Mouse (Mus musculus) erythroblast, embryonic 14.5 days (primary cell): Measurements from ENCODE around the gene Il1r2. TPM values are rescaled to one million over a fixed set of nuclear protein-coding genes. Genes with fewer than 3 reads are reported as not detected.

Experiments used
- H3K27me3 ChIP-seq: 2 replicates; pipeline ENCODE4 v1.6.1; 2012; ENCODE audit warnings: inconsistent platforms; ENCODE audit not compliant: control insufficient read depth
- H3K36me3 ChIP-seq: 2 replicates; pipeline ENCODE4 v1.6.1; 2012; ENCODE audit warnings: mild to moderate bottlenecking, inconsistent platforms; ENCODE audit not compliant: control insufficient read depth
- H3K4me1 ChIP-seq: 2 replicates; pipeline ENCODE4 v1.6.1; 2012; ENCODE audit warnings: inconsistent platforms; ENCODE audit not compliant: control insufficient read depth
- H3K4me3 ChIP-seq: replicated peaks from 2 replicates; pipeline ENCODE3; 2012; ENCODE audit warnings: moderate library complexity, mild to moderate bottlenecking, inconsistent platforms
- H3K9me3 ChIP-seq: 2 replicates; pipeline ENCODE4 v1.6.1; 2012; ENCODE audit warnings: low read length, inconsistent platforms, mixed read lengths; ENCODE audit not compliant: control insufficient read depth
- GATA1 ChIP-seq: IDR thresholded peaks from 2 replicates; pipeline ENCODE4 v1.6.1; 2012; ENCODE audit warnings: low read length, inconsistent platforms, mixed read lengths
- TAL1 ChIP-seq: IDR thresholded peaks from 3 replicates; pipeline ENCODE4 v1.6.1; 2012; ENCODE audit warnings: low read length, inconsistent platforms, mixed read lengths
- polyA plus RNA-seq: library from polyadenylated mRNA; stranded (reverse); fragments of >175 nt; gene quantifications from 2 replicates; pipeline ENCODE4 v1.2.3, GENCODE M21; 2012

Il1r2 gene
- polyA plus RNA-seq, 1 experiment: not detected

DNA sequence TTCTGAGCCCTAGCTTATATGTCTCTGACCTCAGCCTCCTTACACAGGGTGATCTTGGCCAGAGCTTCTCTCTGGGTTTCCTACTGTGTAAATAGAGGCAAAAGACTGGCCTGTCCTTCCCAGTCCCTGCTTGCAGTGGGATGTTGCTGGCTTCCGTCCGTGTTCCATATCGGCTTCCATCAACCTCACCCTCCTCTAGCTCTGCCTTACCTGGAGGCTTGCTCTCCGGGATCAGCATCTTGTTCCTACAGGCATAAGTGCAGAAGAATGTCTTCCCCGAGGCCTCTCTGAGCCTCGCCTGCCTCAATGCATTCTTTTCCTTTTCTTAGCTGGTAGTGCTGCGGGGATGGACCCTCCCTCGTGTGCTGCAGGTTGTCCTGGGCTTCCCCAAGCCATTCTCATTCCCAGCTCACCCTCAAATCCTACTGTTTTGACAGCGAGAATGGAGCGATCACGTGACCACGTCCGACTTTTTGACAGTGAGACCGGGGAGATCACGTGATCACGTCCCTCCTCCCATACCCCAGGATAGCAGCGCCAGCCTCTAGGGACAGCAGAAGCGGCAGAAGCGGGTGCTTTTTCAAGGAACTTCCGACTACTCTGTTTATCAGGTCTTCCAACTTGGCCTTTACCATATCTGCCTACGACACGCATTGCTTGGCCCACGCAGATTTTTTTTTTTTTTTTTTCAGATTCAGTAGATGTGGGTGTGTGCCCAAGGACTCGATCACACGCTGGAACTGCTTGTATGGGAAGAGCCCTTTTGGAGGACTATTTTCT is 11.7 kb downstream of the Il1r2 start:
- peaks cover 10% of the 10 kb centered on the region for H3K4me1 ChIP-seq
- H3K4me3 ChIP-seq: peak overlapping the region; percentile 50
- TF ChIP-seq TAL1 (no peak), GATA1 (no peak)
- H3K9me3 ChIP-seq: no peaks in the 10 kb centered on the region
- H3K27me3 ChIP-seq: peaks cover 4% of the 10 kb centered on the region
- H3K36me3 ChIP-seq: no peaks in the 10 kb centered on the region

DNA sequence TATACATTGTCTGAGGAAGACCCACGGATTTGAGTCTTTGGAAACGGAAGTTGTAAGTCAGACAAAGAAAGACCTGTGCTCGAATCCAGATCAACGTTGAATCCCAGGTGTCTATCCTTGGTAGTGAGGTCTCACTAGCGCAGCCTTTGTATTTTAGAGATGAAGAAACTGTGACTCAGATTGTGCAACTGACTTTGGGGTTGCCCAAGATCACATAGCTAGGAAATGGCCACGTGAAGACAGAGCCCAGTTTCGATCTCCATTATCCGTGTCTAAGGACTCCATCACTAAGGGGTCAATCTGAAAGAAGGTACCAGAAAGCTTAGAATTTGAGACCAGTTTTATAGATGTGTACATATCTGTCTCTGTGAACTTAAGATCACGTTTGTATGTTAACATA is 17.3 kb downstream of the Il1r2 start:
- Histone ChIP-seq H3K9me3 (no peaks in the 10 kb centered on the region), H3K4me3 (no peak overlapping the region), H3K27me3 (no peaks in the 10 kb centered on the region), H3K4me1 (peaks cover 1% of the 10 kb centered on the region; the same call in 1 of the 2 replicates), H3K36me3 (no peaks in the 10 kb centered on the region)
- TF ChIP-seq TAL1: no peak
- no peak for TF ChIP-seq GATA1

DNA sequence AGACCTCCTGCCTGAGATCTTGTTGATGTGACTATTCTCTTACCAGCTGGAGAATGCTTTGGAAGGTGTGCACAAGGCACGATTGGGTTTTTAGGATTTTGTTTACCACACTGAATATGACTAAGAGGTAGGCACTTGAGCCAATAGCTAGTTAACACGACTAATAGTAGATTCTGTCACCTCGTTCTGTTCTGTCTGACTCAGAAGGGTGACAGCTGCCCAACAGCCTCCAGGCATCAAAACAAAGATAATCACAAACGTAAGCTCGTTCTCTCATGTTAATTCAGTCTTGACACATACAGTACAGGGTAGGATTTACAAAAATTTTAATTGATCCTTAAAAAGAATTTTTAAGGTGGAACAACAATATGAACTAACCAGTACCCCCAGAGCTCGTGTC is 18.7 kb downstream of the Il1r2 start:
- no peak for TF ChIP-seq TAL1
- no peak for TF ChIP-seq GATA1
- Histone ChIP-seq H3K9me3 (no peaks in the 10 kb centered on the region), H3K27me3 (no peaks in the 10 kb centered on the region), H3K36me3 (no peaks in the 10 kb centered on the region), H3K4me1 (no peaks in the 10 kb centered on the region), H3K4me3 (no peak overlapping the region)

DNA sequence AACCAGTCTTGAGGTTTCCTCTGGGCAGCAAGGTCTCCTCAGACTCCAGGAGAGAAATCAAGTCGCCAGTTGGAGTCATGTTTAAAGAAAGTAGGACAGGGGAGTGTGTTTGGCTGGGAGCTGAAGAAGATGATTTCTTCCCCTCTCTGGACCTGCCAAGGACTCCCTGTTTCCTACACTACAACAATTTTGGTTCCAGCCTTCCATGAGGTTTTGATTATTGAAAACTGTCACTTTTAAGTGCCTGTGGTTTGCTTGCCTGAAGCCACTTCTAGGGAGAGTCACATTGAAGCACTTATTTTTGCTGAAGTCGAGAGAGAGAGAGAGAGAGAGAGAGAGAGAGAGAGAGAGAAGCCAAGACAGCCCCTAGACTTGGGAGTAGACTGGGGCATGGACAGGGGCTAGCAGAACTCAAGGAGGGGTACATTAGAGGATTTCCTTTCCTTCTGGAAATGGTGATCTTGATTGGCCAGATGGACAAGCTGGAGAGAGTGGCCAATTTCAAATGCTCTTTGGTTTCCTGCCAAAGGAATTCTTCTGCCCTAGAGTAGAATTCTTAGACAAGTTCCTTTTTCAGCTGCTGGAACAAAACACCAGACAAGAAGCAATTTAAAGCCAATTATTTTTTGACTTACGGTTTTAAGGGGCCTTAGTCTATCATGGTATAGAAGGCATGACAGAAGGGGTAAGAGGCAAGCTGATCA is 20.9 kb downstream of the Il1r2 start:
- Histone ChIP-seq H3K9me3 (no peaks in the 10 kb centered on the region), H3K27me3 (no peaks in the 10 kb centered on the region), H3K4me3 (no peak overlapping the region), H3K4me1 (no peaks in the 10 kb centered on the region), H3K36me3 (no peaks in the 10 kb centered on the region)
- TF ChIP-seq TAL1 (no peak), GATA1 (no peak)

DNA sequence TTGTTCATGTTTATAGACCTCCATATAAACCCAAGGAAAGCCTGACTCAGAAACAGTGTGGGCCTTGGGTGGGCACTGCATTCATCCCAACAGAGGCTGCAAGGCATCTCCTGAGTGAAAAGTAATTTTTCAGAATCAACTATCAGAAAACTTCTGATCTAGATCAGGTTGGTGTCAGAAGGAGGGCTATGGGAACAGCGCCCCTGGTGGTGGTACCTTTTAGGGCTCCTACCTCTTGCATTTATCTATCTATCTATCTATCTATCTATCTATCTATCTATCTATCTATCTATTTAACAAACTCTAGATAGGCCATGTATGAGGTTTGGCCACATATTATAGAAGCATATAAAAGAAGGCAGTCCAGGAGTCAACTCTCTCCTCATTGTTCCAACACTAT is 21.7 kb downstream of the Il1r2 start:
- no peaks in the 10 kb centered on the region for H3K27me3 ChIP-seq
- TF ChIP-seq TAL1: no peak
- TF ChIP-seq GATA1: no peak
- H3K36me3 ChIP-seq: no peaks in the 10 kb centered on the region
- no peaks in the 10 kb centered on the region for H3K4me1 ChIP-seq
- H3K4me3 ChIP-seq: no peak overlapping the region
- no peaks in the 10 kb centered on the region for H3K9me3 ChIP-seq

DNA sequence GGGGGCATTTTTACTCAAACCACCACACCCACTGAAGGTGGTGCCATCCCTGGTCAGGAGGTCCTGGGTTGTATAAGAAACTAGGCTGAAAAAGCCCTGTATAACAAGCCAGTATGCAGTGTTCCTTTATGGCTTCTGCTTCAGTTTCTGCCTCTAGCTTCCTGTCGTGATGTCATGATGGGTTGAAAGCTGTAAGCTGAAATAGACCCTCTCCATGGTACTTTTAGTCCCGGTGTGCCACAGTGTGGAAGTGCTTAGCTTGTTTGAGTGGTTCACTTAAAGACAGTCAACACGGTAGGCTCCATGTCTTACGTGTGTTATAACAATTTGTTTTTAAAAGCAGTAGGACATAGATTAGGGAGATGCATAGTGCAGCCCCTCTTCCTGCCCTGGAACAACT is 32.4 kb downstream of the Il1r2 start:
- Histone ChIP-seq H3K4me3 (no peak overlapping the region), H3K36me3 (no peaks in the 10 kb centered on the region)
- no peak for TF ChIP-seq GATA1
- no peak for TF ChIP-seq TAL1

DNA sequence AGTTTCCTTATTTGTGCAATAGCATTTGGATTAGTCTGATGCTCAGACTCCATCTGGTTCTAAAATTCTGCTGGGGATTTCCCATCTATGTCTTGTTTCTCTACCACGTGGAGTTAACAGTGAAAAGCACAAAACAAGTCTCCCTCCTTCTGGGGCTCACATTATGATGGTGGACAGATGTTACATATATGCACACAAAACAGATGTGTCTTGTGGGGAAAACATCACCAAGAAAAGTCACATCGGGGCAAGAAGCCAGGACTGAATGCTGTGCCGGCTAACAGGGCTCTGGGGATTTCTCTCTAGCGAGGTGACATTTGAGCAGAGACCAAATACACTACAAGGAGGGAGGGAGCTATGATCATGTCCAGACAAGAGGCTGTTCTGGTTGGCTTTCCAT is 32.8 kb downstream of the Il1r2 start:
- Histone ChIP-seq H3K4me1 (no peaks in the 10 kb centered on the region), H3K36me3 (no peaks in the 10 kb centered on the region), H3K27me3 (no peaks in the 10 kb centered on the region), H3K9me3 (no peaks in the 10 kb centered on the region), H3K4me3 (no peak overlapping the region)
- no peak for TF ChIP-seq TAL1
- TF ChIP-seq GATA1: no peak

More for the DNA sequence above, 32.4 kb downstream of the Il1r2 start:
- no peaks in the 10 kb centered on the region for H3K27me3 ChIP-seq
- no peaks in the 10 kb centered on the region for H3K4me1 ChIP-seq
- H3K9me3 ChIP-seq: no peaks in the 10 kb centered on the region

DNA sequence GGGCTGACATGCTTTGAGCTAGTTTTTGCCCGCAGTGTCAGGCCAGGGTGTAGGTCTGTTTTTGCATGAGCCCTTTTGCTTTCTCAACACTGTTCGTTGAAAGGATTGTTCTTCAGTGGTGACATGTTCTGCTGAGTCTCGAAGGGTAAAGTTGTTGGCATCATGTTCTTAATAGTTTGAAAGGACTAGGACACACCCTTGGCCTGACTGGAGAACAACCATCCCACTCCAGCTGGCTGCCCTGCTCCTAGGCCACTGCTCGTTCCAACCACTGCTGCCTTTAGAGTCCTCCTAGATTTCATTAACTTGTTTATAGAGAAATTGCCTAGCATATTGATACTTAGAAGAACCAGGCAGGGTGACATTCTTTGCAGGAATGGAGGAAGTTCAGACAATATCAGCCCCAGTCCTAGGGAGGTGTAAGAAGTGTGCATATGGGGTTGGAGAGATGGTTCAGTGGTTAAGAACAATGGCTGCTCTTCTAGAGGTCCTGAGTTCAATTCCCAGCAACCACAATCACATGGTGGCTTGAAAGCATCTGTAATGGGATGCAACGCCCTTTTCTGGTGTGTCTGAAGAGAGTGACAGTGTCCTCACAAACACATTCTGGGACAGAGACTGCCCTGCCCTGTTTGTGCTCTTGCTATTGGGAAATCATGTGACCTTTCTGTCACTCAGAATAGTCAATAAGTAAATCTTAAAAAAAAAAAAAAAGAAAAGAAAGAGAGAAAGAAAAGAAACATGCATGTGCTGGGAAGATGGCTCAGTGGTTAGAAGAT is 34.3 kb downstream of the Il1r2 start:
- no peaks in the 10 kb centered on the region for H3K36me3 ChIP-seq
- H3K27me3 ChIP-seq: no peaks in the 10 kb centered on the region
- TF ChIP-seq TAL1 (no peak), GATA1 (no peak)
- no peaks in the 10 kb centered on the region for H3K9me3 ChIP-seq
- no peaks in the 10 kb centered on the region for H3K4me1 ChIP-seq
- no peak overlapping the region for H3K4me3 ChIP-seq

DNA sequence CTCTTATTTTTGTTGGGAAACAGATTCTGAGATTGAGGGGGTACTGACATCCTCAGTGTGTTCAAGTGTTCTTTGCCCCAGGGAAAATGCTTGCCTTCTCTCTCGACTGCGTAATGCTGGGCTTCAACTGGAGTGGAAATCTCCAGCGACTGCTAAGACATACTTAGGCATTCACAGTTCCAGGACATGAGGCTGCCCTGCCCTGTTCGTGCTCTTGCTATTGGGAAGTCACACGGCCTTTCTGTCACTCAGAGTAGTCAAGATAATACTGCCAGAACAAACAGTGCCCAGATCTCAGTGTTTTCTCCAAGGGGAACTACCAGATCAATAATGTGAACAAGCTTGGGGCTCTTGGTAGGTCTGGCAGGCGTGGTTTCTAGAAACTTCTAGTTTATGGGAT is 35.9 kb downstream of the Il1r2 start:
- Histone ChIP-seq H3K4me1 (no peaks in the 10 kb centered on the region), H3K9me3 (no peaks in the 10 kb centered on the region), H3K36me3 (no peaks in the 10 kb centered on the region), H3K4me3 (no peak overlapping the region), H3K27me3 (no peaks in the 10 kb centered on the region)
- TF ChIP-seq TAL1: no peak
- no peak for TF ChIP-seq GATA1
